Mouse (Mus musculus) forelimb bud, embryonic 11.5 days (tissue): ENCODE results near the gene Usp11.
A peak's percentile ranks its signal among the peaks of the same experiment; 100 is the strongest.
"Not testable (repeated sequence)": the region's sequence is repeated elsewhere in the genome, so short reads cannot be mapped to it uniquely, and the experiment has no call there.

Experiments
- DNase-seq: peaks from one replicate; pipeline ENCODE4 v3.0.0-alpha.2; 2012; ENCODE audit warnings: low read depth, low spot score

Gene Usp11

GRCm38 (mm10) chrX:20703741-20704290, at the start of gene Usp11:
Usp11 (plus strand) TSS chrX:20703906.
- peak; percentile 62 for DNase-seq

- DNase-seq, result no peak
Observed at GRCm38 (mm10) chrX:20657593-20657992, 46.1 kb upstream of the Usp11 start.

GRCm38 (mm10) chrX:20658026-20658652, 45.6 kb upstream of the Usp11 start, which contains the start of gene Uba1:
Uba1 (plus strand) TSS chrX:20658326.
- DNase-seq, result peak; percentile 87

GRCm38 (mm10) chrX:20658891-20659406, 44.8 kb upstream of the Usp11 start:
- no peak for DNase-seq

- DNase-seq, result no peak
Observed at GRCm38 (mm10) chrX:20662317-20662715, 41.4 kb upstream of the Usp11 start.

- DNase-seq, result peak; percentile 82
Observed at GRCm38 (mm10) chrX:20662716-20663443, 40.8 kb upstream of the Usp11 start.

GRCm38 (mm10) chrX:20663444-20663790, 40.3 kb upstream of the Usp11 start:
- DNase-seq, result no peak

GRCm38 (mm10) chrX:20687519-20688067, 16.1 kb upstream of the Usp11 start, which contains the start of gene Cdk16:
Cdk16 (plus strand) TSS chrX:20687954.
- DNase-seq, result peak; percentile 89

- peak; percentile 88 for DNase-seq
Observed at GRCm38 (mm10) chrX:20688068-20688547, 15.6 kb upstream of the Usp11 start.

- DNase-seq, result peak; percentile 47
Observed at GRCm38 (mm10) chrX:20688615-20689014, 15.1 kb upstream of the Usp11 start.

- no peak for DNase-seq
Observed at GRCm38 (mm10) chrX:20691566-20691965, 12.1 kb upstream of the Usp11 start.

- DNase-seq, result no peak
Observed at GRCm38 (mm10) chrX:20692616-20693015, 11.1 kb upstream of the Usp11 start.

GRCm38 (mm10) chrX:20695842-20696241, 7.9 kb upstream of the Usp11 start:
- no peak for DNase-seq

- peak; percentile 85 for DNase-seq
Observed at GRCm38 (mm10) chrX:20704295-20705082, 783 bp downstream of the Usp11 start.

- DNase-seq, result no peak
Observed at GRCm38 (mm10) chrX:20705083-20705402, 1.3 kb downstream of the Usp11 start.

- no peak for DNase-seq
Observed at GRCm38 (mm10) chrX:20728681-20729080, 25.0 kb downstream of the Usp11 start.

GRCm38 (mm10) chrX:20730048-20730447, 26.3 kb downstream of the Usp11 start:
- DNase-seq, result not testable (repeated sequence)

- DNase-seq, result no peak
Observed at GRCm38 (mm10) chrX:20736479-20736878, 32.8 kb downstream of the Usp11 start.

- DNase-seq, result no peak
Observed at GRCm38 (mm10) chrX:20748829-20749228, 45.1 kb downstream of the Usp11 start.

GRCm38 (mm10) chrX:20761201-20761600, 57.5 kb downstream of the Usp11 start:
- DNase-seq, result no peak
